Mouse (Mus musculus): ENCODE results near the gene Cep85l. TPM values are rescaled to one million over a fixed set of nuclear protein-coding genes. Genes with fewer than 3 reads are reported as not detected.

Gene Cep85l
- polyA plus RNA-seq, 1 experiment from 2014 or later, result 1.1 TPM

- no peaks in the 10 kb centered on the region for H3K9me3 ChIP-seq (replicated peaks)
- no peaks in the 10 kb centered on the region for H3K4me1 ChIP-seq (replicated peaks)
- ATAC-seq (ENCODE audit: low read depth), result no peak
- no peaks in the 10 kb centered on the region for H3K27me3 ChIP-seq
- H3K4me3 ChIP-seq (replicated peaks), result no peak overlapping the region
- H3K4me2 ChIP-seq, result no peak overlapping the region
- H3K9ac ChIP-seq, result no peak overlapping the region
- no peaks in the 10 kb centered on the region for H3K36me3 ChIP-seq
- no peak for DNase-seq
- WGBS (ENCODE audit: insufficient replicate concordance), result 59% methylated on average over 1 of the region's 1 CpGs
- no peak overlapping the region for H3K27ac ChIP-seq
Observed at GRCm38 (mm10) chr10:53262021-53262420, 117.7 kb downstream of the Cep85l start.

DNA sequence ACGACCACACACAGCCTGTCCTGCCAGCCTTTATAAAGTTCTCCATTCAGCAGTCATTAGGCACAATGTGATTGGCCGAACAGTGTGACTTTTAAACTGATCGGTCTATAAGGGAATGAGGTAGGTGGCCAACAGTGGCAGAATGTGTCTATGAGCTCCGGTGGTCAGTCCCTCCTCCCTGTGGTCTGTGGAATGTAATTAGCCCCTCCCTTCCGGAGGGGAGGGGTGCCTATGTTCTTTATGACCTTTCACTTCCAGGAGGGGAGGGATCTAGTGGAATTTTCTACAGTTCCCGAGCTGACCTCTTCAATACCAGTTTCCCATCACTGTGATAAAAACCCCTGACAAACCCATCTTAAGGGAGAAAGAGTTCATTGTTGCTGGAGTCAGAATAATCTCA is 144.4 kb downstream of the Cep85l start:
- ATAC-seq (ENCODE audit: low read depth) (no peak), DNase-seq (no peak)
- 59% methylated on average over 6 of the region's 6 CpGs for WGBS (ENCODE audit: insufficient replicate concordance)
- Histone ChIP-seq H3K9me3 (replicated peaks) (no peaks in the 10 kb centered on the region), H3K9ac (no peak overlapping the region), H3K27me3 (no peaks in the 10 kb centered on the region), H3K36me3 (no peaks in the 10 kb centered on the region), H3K4me2 (no peak overlapping the region), H3K4me3 (replicated peaks) (no peak overlapping the region), H3K4me1 (replicated peaks) (peaks cover 13% of the 10 kb centered on the region), H3K27ac (no peak overlapping the region)

DNA sequence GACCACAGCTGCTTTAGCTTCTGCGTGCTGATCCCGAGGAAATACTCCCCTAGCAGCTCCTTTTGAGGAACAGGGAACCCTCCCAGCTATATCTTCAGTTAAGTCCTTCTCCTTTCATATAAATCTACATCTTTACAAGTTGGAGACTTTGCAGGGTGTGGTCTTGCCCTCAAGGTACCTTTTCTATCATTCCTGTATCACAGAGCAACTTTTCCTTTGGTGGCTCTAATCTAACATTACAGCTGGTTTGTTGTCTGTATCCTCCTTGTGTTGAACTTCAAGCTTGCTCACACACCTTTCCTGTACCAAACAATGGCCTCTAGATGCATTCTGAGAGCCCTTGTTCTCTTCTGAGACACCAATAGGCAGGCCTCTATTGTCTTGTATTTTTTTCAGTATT is 145.1 kb downstream of the Cep85l start:
- H3K36me3 ChIP-seq, result no peaks in the 10 kb centered on the region
- H3K9me3 ChIP-seq (replicated peaks), result no peaks in the 10 kb centered on the region
- H3K4me2 ChIP-seq, result no peak overlapping the region
- peaks cover 20% of the 10 kb centered on the region for H3K4me1 ChIP-seq (replicated peaks)
- ATAC-seq (ENCODE audit: low read depth), result peak; percentile 48
- no peak for DNase-seq
- no peak overlapping the region for H3K27ac ChIP-seq
- no peak overlapping the region for H3K4me3 ChIP-seq (replicated peaks)
- no peaks in the 10 kb centered on the region for H3K27me3 ChIP-seq
- WGBS (ENCODE audit: insufficient replicate concordance), result 75% methylated on average over 2 of the region's 2 CpGs
- no peak overlapping the region for H3K9ac ChIP-seq

GRCm38 (mm10) chr10:53234086-53234613 is 145.6 kb downstream of the Cep85l start:
- peaks cover 24% of the 10 kb centered on the region for H3K4me1 ChIP-seq (replicated peaks)
- H3K4me3 ChIP-seq (replicated peaks), result no peak overlapping the region
- ATAC-seq (ENCODE audit: low read depth), result no peak
- H3K4me2 ChIP-seq, result no peak overlapping the region
- no peak overlapping the region for H3K9ac ChIP-seq
- no peak overlapping the region for H3K27ac ChIP-seq
- no peaks in the 10 kb centered on the region for H3K27me3 ChIP-seq
- no peak for DNase-seq
- 60% methylated on average over 2 of the region's 2 CpGs for WGBS (ENCODE audit: insufficient replicate concordance)
- H3K9me3 ChIP-seq (replicated peaks), result no peaks in the 10 kb centered on the region
- no peaks in the 10 kb centered on the region for H3K36me3 ChIP-seq

DNA sequence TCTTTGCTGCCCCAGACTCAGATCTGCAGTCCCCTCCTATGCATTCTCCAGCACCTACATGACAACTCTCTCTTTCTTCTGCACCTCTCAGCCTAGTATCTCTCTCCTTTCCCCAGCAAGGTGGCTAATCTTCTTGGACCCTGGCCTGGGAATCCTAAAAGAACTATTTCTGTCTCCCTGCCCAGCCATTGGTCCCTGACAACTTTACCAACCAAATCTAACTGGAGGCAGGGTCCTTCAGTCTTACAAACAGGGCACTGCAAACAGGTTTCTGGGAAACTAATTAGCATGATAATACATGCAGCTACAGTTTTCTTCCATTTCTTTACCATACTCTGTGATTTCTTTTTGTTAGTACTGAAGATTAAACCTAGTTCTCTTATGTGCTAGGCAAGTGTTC is 148.9 kb downstream of the Cep85l start:
- ATAC-seq (ENCODE audit: low read depth) (no peak), DNase-seq (no peak)
- peaks cover 38% of the 10 kb centered on the region for H3K4me1 ChIP-seq (replicated peaks)
- H3K9ac ChIP-seq, result no peak overlapping the region
- H3K4me2 ChIP-seq, result no peak overlapping the region
- H3K27me3 ChIP-seq, result no peaks in the 10 kb centered on the region
- H3K36me3 ChIP-seq, result no peaks in the 10 kb centered on the region
- no peaks in the 10 kb centered on the region for H3K9me3 ChIP-seq (replicated peaks)
- no peak overlapping the region for H3K4me3 ChIP-seq (replicated peaks)
- no peak overlapping the region for H3K27ac ChIP-seq

- H3K4me2 ChIP-seq, result 0 out of 2 replicates have a peak overlapping the region, but pooled peaks have one; percentile 19
- DNase-seq, result peak; percentile 36
- WGBS (ENCODE audit: insufficient replicate concordance), result 10% methylated on average over 2 of the region's 2 CpGs
Observed at GRCm38 (mm10) chr10:53229190-53229589, 150.6 kb downstream of the Cep85l start.

More at GRCm38 (mm10) chr10:53229190-53229589, 150.6 kb downstream of the Cep85l start:
- Histone ChIP-seq H3K36me3 (no peaks in the 10 kb centered on the region), H3K27me3 (no peaks in the 10 kb centered on the region), H3K9me3 (replicated peaks) (no peaks in the 10 kb centered on the region), H3K9ac (no peak overlapping the region), H3K4me1 (replicated peaks) (peaks cover 27% of the 10 kb centered on the region), H3K27ac (peak overlapping the region; percentile 61; the same call in 1 of the 2 replicates), H3K4me3 (replicated peaks) (no peak overlapping the region)
- peak; percentile 94 for ATAC-seq (ENCODE audit: low read depth)

Other genes starting within 250 kb of the Cep85l start
- gene Pln, start 42.3 kb downstream of the Cep85l start, polyA plus RNA-seq (2015; fragmentation: Nextera tagmentation; extraction: Ambion mirVana), result 0.37 and 1.1 TPM in 2 replicates
- gene Asf1a, start 216.8 kb upstream of the Cep85l start, polyA plus RNA-seq (2015; fragmentation: Nextera tagmentation; extraction: Ambion mirVana), result 120 and 132 TPM in 2 replicates